In the genomic region with DNA sequence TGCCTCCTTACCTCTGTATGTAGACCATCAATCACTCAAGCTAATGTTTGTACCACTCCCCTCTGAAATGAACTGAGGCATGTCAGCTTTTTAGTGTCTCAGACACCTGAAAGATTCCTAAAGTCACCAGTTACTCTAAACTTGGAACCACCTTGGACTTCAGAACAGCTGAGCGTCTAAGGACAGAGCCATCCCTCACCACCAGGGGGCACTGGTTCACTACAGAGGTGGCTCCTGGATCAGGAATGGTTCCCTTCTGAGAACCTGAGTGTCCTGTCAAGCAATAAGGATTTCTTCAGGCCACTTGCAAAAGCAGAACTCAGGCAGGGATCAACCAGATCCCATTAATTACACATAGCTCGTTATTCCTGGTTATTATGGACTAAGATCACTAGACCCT, we compare ENCODE assay signal across 8 mouse cellular contexts. TPM values are rescaled to one million over a fixed set of nuclear protein-coding genes. Genes with fewer than 3 reads are reported as not detected.
DNase-seq lines count a peak whose midpoint lies in the region; ATAC-seq and TF ChIP-seq lines count a peak whose summit lies in the region.

No protein-coding gene starts in this region.

- H3K4me1 ChIP-seq in heart, embryonic 11.5 days (ENCODE audit: control insufficient read depth, insufficient read depth, low read length), result no peaks in the 10 kb centered on the region
- H3K4me1 ChIP-seq in bone marrow, adult 2 months (ENCODE audit: control insufficient read depth, insufficient read depth, low read length), result no peaks in the 10 kb centered on the region; the same call in 1 of the 2 replicates
- peaks cover 8% of the 10 kb centered on the region; the same call in 1 of the 2 replicates for H3K4me1 ChIP-seq in hindbrain, embryonic 15.5 days (replicated peaks)
- H3K4me1 ChIP-seq in spleen, adult 2 months (ENCODE audit: control insufficient read depth, insufficient read depth, insufficient read length), result no peaks in the 10 kb centered on the region

- WGBS in heart, embryonic 11.5 days (ENCODE audit: insufficient replicate concordance), result 4% methylated on average over 2 of the region's 2 CpGs
- WGBS in bone marrow, adult 2 months, result 8% methylated on average over 2 of the region's 2 CpGs
- WGBS in hindbrain, embryonic 15.5 days, result 5% methylated on average over 2 of the region's 2 CpGs
- 8% methylated on average over 2 of the region's 2 CpGs for WGBS in spleen, adult 2 months

- H3K9me3 ChIP-seq in heart, embryonic 11.5 days (replicated peaks; ENCODE audit: control insufficient read depth, low read length), result no peaks in the 10 kb centered on the region
- H3K9me3 ChIP-seq in hindbrain, embryonic 15.5 days, result no peaks in the 10 kb centered on the region

- no peak overlapping the region for H3K4me3 ChIP-seq in heart, embryonic 11.5 days (ENCODE audit: low read depth, low read length)
- no peak overlapping the region for H3K4me3 ChIP-seq in bone marrow, adult 2 months (replicated peaks; ENCODE audit: control insufficient read depth, low read depth, low read length)
- no peak overlapping the region for H3K4me3 ChIP-seq in hindbrain, embryonic 15.5 days
- H3K4me3 ChIP-seq in spleen, adult 2 months (ENCODE audit: extremely low read depth, insufficient read depth, insufficient read length), result no peak overlapping the region

- ATAC-seq in heart, embryonic 11.5 days (replicated peaks; ENCODE audit: insufficient number of reproducible peaks, low FRiP score, low TSS enrichment), result no peak
- peak; percentile 70 for ATAC-seq in erythroid progenitor cell, adult 5-6 weeks (replicated peaks; ENCODE audit: low FRiP score, poor library complexity, severe bottlenecking)
- 0 out of 2 replicates have a peak, but pooled peaks have one; percentile 62 for ATAC-seq in hindbrain, embryonic 15.5 days (ENCODE audit: low FRiP score, low read depth)

- peak; percentile 96 for TF ChIP-seq CTCF in bone marrow, adult 2 months (IDR thresholded peaks at IDR 0.05; ENCODE audit: control insufficient read depth, insufficient read depth, low read length)
- peak; percentile 86; the same call in 1 of the 2 replicates for TF ChIP-seq CTCF in spleen, adult 2 months (IDR thresholded peaks at IDR 0.05; ENCODE audit: extremely low read depth, insufficient read depth, insufficient read length, insufficient replicate concordance)

- no peaks in the 10 kb centered on the region for H3K27me3 ChIP-seq in heart, embryonic 11.5 days (ENCODE audit: control insufficient read depth, insufficient read depth, low read length)
- H3K27me3 ChIP-seq in hindbrain, embryonic 15.5 days, result no peaks in the 10 kb centered on the region
- no peaks in the 10 kb centered on the region for H3K27me3 ChIP-seq in spleen, adult 2 months (ENCODE audit: control insufficient read depth, insufficient read depth, low read length)

- DNase-seq in heart, adult 11 months, result peak; percentile 93
- peak; percentile 65 for DNase-seq in left cerebral cortex, adult 11 months (ENCODE audit: low spot score)
- peak; percentile 85 for DNase-seq in mesoderm, embryonic 11.5 days (ENCODE audit: low read depth, low spot score)
- DNase-seq in spleen, adult 2 months (ENCODE audit: low read depth in 1 of 2, low spot score in 2 of 2), result peak; percentile 29 to 75

- no peak overlapping the region for H3K4me2 ChIP-seq in heart, embryonic 11.5 days
- H3K4me2 ChIP-seq in hindbrain, embryonic 15.5 days, result no peak overlapping the region

- TF ChIP-seq POLR2A in bone marrow, adult 2 months (IDR thresholded peaks at IDR 0.05; ENCODE audit: borderline replicate concordance, control insufficient read depth, low read depth, low read length), result no peak
- no peak for TF ChIP-seq POLR2A in spleen, adult 2 months (IDR thresholded peaks at IDR 0.05; ENCODE audit: low read depth, low read length)

- H3K27ac ChIP-seq in heart, embryonic 11.5 days (ENCODE audit: low read depth, low read length), result no peak overlapping the region
- no peak overlapping the region for H3K27ac ChIP-seq in bone marrow, adult 2 months (ENCODE audit: control insufficient read depth, insufficient read depth, low read depth, low read length, poor library complexity)
- H3K27ac ChIP-seq in hindbrain, embryonic 15.5 days (replicated peaks), result no peak overlapping the region
- H3K27ac ChIP-seq in spleen, adult 2 months (ENCODE audit: insufficient read depth, low read length), result no peak overlapping the region

- no peak overlapping the region for H3K9ac ChIP-seq in heart, embryonic 11.5 days (ENCODE audit: low read depth, low read length)
- no peak overlapping the region for H3K9ac ChIP-seq in hindbrain, embryonic 15.5 days

- no peaks in the 10 kb centered on the region for H3K36me3 ChIP-seq in heart, embryonic 11.5 days (ENCODE audit: control insufficient read depth, insufficient read depth, low read length)
- H3K36me3 ChIP-seq in hindbrain, embryonic 15.5 days, result no peaks in the 10 kb centered on the region
- H3K36me3 ChIP-seq in spleen, adult 2 months (ENCODE audit: control insufficient read depth, insufficient read depth, low read length), result no peaks in the 10 kb centered on the region

RNA-seq across cellular contexts. Expression of a gene that starts 5.9 kb away (rescaled TPM):
- polyA plus RNA-seq in heart, embryonic 11.5 days (2014; fragmentation: Nextera tagmentation; extraction: Ambion mirVana), result 10.2 and 11.8 TPM in 2 replicates
- polyA plus RNA-seq in bone marrow, adult 2 months (2011; ENCODE audit: insufficient read depth, insufficient read length, low replicate concordance, missing spikeins), result 10.0 and 15.8 TPM in 2 replicates
- total RNA-seq in erythroid progenitor cell, adult 5-6 weeks (2015; ENCODE audit: low replicate concordance), result 43.2 and 48.2 TPM in 2 replicates
- 15.7 and 25.2 TPM in 2 replicates for total RNA-seq in erythroid progenitor cell, adult 5-6 weeks (2017; ENCODE audit: low replicate concordance)
- polyA plus RNA-seq in hindbrain, embryonic 15.5 days (2015; fragmentation: Nextera tagmentation; extraction: Ambion mirVana), result 11.1 and 11.5 TPM in 2 replicates
- polyA plus RNA-seq in spleen, adult 2 months (2012; rRNA removed), result 26.5 and 29.6 TPM in 2 replicates

RNA-seq across cellular contexts. Expression of a gene that starts 30.5 kb away (rescaled TPM):
- 15.9 and 16.0 TPM in 2 replicates for polyA plus RNA-seq in heart, embryonic 11.5 days (2014; fragmentation: Nextera tagmentation; extraction: Ambion mirVana)
- 5.7 and 12.8 TPM in 2 replicates for polyA plus RNA-seq in bone marrow, adult 2 months (2011; ENCODE audit: insufficient read depth, insufficient read length, low replicate concordance, missing spikeins)
- 2.5 and 2.9 TPM in 2 replicates for total RNA-seq in erythroid progenitor cell, adult 5-6 weeks (2015; ENCODE audit: low replicate concordance)
- 3.7 and 6.4 TPM in 2 replicates for total RNA-seq in erythroid progenitor cell, adult 5-6 weeks (2017; ENCODE audit: low replicate concordance)
- polyA plus RNA-seq in hindbrain, embryonic 15.5 days (2015; fragmentation: Nextera tagmentation; extraction: Ambion mirVana), result 31.3 and 34.3 TPM in 2 replicates
- 31.1 and 33.7 TPM in 2 replicates for polyA plus RNA-seq in spleen, adult 2 months (2012; rRNA removed)

RNA-seq across cellular contexts. Expression of a gene that starts 47.1 kb away (rescaled TPM):
- not detected in 2 replicates for polyA plus RNA-seq in heart, embryonic 11.5 days (2014; fragmentation: Nextera tagmentation; extraction: Ambion mirVana)
- not detected in 2 replicates for polyA plus RNA-seq in bone marrow, adult 2 months (2011; ENCODE audit: insufficient read depth, insufficient read length, low replicate concordance, missing spikeins)
- not detected in 2 replicates for total RNA-seq in erythroid progenitor cell, adult 5-6 weeks (2015; ENCODE audit: low replicate concordance)
- total RNA-seq in erythroid progenitor cell, adult 5-6 weeks (2017; ENCODE audit: low replicate concordance), result not detected in 2 replicates
- not detected in 2 replicates for polyA plus RNA-seq in hindbrain, embryonic 15.5 days (2015; fragmentation: Nextera tagmentation; extraction: Ambion mirVana)
- polyA plus RNA-seq in spleen, adult 2 months (2012; rRNA removed), result 0.31 and 0.55 TPM in 2 replicates

RNA-seq across cellular contexts. Expression of a gene that starts 50.4 kb away (rescaled TPM):
- 0.46 TPM in 1 of 2 replicates, not detected in the other for polyA plus RNA-seq in heart, embryonic 11.5 days (2014; fragmentation: Nextera tagmentation; extraction: Ambion mirVana)
- not detected in 2 replicates for polyA plus RNA-seq in bone marrow, adult 2 months (2011; ENCODE audit: insufficient read depth, insufficient read length, low replicate concordance, missing spikeins)
- not detected in 2 replicates for total RNA-seq in erythroid progenitor cell, adult 5-6 weeks (2015; ENCODE audit: low replicate concordance)
- total RNA-seq in erythroid progenitor cell, adult 5-6 weeks (2017; ENCODE audit: low replicate concordance), result not detected in 2 replicates
- 0.30 and 0.39 TPM in 2 replicates for polyA plus RNA-seq in hindbrain, embryonic 15.5 days (2015; fragmentation: Nextera tagmentation; extraction: Ambion mirVana)
- not detected in 2 replicates for polyA plus RNA-seq in spleen, adult 2 months (2012; rRNA removed)
